Mouse (Mus musculus) left cerebral cortex, postnatal 25 days (tissue): ENCODE measurements around the gene Neurod4. TPM values are rescaled to one million over a fixed set of nuclear protein-coding genes. Genes with fewer than 3 reads are reported as not detected.

Experiments
- DNase-seq, 2 experiments: peaks; one replicate each; pipeline ENCODE4 v3.0.0; 2022; ENCODE audit warnings: low spot score in 2 of 2, mixed read lengths in 1 of 2
- intact Hi-C: fragments of 180-260 bp; cut with DNase I; formaldehyde crosslinking; loops from one replicate; pipeline ENCODE4 v1.15.1; 2025
- total RNA-seq, 2 experiments: library from RNA; stranded (reverse); gene quantifications; 2 replicates each; pipeline ENCODE4 v1.2.3; 2021

Neurod4 gene
- total RNA-seq, 2 experiments from 2014 or later: 0.23 to 0.25 TPM

DNA sequence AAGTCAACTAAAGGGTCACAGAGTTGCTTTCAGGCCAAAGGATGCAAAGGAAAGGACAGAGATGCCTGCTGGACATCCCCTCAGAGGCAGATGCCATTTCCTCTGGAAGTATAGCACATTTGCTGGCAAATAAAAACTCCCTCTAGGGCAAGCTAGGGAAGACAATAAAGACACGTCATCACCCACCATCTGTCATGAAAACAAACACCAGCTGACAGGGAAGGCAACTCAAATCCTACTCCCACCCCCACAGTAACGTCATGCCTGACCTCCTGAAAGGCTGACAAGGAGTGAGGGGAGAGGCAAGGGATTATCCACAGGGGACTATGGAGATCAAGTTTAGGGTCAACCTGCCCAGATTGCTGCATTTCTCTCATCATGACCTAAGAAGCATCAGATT, 35.8 kb downstream of the Neurod4 start:
- peak in 1 of 2 experiments; percentile 12 for DNase-seq
- intact Hi-C loops: no loop called here

DNA sequence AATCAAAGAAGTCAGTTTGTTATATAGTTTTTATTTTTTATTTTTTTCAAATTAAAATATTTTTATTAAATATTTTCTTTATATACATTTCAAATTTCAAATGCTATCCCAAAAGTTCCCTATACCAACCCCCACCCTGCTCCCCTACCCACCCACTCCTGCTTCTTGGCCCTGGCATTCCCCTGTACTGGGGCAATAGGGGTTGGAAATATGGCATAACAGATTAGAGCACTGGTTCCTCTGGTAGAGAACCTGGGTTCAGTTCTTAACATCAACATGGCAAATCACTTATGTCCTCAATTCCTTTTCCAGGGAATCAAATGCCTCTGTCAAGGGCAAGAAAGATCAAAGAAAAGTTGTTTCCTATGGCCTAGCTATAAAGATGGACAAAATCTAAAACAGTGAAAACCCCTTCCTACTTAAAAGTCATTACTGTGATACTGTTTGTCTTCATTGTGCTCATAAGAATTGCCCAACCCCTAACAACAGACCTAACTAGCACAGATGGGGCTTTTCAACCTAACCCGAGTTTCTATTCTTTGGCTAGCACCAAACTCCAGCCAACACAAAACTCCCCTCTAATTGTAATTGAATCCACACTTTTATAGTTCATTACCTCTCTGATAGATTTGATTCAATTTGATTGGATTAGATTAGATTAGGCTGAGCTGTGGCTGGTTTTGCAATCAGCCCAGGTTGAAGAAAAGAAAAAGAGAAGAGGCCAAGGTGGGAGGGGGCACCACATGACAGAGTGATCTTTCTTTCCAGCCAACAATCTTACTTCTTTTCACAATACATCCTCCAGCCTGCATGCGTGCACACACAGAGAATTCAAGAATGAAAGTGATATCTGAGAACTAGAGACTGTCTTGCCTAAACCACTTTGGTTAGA, 41.5 kb downstream of the Neurod4 start:
- intact Hi-C loops: no loop called here
- no peak for DNase-seq

DNA sequence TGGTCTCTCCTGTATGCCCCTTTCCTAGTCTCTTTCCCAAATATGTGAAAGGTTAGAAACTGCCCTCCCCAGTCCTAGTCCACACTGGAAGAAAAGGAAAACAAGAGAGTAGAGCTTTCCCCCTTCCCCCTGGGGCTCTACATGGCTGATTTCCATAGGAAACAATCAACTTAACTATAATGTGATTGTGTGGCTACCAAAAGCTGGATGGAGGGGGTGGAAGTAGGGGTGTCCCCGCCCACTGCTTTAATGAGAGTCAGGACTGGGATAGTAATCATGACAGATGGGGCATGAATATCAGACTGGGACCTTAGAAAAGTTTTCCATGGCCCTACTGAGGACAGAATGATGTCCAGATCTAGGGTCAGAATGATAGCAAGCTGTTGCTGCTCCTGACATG, 45.5 kb downstream of the Neurod4 start:
- no peak for DNase-seq
- intact Hi-C loops: no loop called here

DNA sequence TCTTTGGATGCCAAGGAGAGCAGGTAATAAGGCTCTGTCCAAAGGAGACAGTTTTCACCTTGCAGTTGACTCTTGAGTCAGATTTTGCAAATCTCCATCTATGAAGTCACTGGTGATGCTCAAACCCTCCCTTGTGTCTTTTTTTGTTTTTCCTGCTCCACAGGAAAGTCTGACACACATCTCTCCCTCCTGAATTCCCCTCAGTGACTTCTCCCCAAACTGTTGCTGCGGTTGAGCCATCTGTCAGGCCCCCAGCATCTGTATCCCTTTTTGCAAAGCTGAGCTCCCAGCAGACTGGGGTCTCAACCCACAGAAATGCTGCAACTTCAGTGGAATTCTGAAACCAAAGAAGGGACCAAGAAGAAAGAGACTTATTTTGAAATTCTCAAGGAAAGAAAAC, 47.9 kb downstream of the Neurod4 start:
- intact Hi-C loops: no loop called here
- no peak for DNase-seq

DNA sequence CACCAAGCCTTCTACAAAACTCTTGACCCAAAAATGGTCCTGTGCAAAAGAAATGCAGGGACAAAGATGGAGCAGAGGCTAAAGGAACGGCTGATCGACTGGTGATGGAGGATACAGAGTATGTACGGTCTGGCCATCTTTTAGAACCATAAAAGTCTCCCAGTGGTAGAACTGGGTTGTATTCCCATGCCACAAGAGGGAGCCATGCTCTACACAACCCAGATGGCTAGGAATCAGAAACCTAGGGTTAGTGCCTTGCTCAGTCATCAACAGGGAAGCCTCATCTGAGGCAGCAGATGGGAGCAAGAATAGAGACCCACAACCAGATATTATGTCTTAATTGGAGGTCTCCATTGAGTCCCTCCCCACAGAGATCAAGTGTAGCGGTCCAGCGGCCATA, 50.5 kb downstream of the Neurod4 start:
- intact Hi-C loops: no loop called here

DNA sequence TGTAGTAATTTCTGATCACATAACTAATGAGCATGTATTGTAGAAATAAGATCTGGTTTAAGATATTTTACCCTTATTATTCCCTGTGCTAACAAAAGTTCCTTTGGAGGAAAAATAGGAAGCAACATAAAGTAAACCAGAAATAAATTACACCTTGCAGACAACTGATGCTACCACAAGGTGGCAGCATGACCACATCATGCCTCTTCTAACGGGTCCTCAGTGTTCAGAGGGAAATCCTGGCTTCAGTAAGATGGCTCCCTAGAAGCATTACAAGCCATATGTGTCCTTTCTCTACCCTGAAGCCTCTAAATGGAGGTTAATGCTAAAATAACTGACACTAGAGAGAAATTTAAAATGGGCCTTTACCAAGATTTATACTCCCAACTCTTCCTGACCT, 51.8 kb downstream of the Neurod4 start:
- intact Hi-C loops: loop anchor here (1.0 kb wide), 1 partner anchor 70 kb away; no protein-coding TSS in a partner anchor
- peak; percentile 50 to 71 for DNase-seq

More for the DNA sequence above, 50.5 kb downstream of the Neurod4 start:
- no peak for DNase-seq

DNA sequence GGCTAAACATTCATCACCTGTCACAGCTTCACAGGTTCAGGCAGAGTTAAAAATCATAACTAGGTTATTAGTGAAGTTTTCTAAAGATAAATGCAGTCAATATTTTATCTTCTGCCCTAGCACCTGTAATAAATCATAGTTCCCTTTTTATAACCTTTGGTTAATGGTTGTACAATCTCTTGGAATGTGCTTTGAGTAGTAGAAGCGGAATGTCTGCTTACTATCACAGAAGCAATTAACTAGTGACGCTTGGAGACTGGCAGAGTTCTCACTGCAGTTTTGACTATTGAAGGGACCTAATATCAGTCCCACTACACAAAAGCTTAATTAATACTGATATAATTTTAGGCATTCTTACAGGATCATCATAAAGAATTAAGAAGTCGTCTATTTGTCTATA, 55.0 kb downstream of the Neurod4 start:
- DNase-seq: no peak
- intact Hi-C loops: no loop called here

Other genes with a start within 250 kb of the Neurod4 start
- gene Olfr821, start 249.9 kb downstream of the Neurod4 start, total RNA-seq: not detected
- not detected for gene Olfr822, start 209.0 kb downstream of the Neurod4 start, total RNA-seq
- gene Olfr823, start 164.9 kb downstream of the Neurod4 start, total RNA-seq: not detected
- not detected for gene Olfr824, start 150.2 kb downstream of the Neurod4 start, total RNA-seq
- gene Olfr825, start 113.5 kb downstream of the Neurod4 start, total RNA-seq: not detected
- not detected for gene Olfr826, start 96.1 kb downstream of the Neurod4 start, total RNA-seq
- gene Olfr827, start 65.8 kb downstream of the Neurod4 start, total RNA-seq: not detected
- 1 to 10 TPM; 2.2 to 2.4 TPM for gene Tespa1, start 42.6 kb upstream of the Neurod4 start, total RNA-seq
- under 1 TPM; 0.46 to 0.48 TPM for gene Vmn2r84, start 114.1 kb upstream of the Neurod4 start, total RNA-seq
- 1 to 10 TPM in 1 of 2 experiments, under 1 TPM in 1; 0.87 to 1.4 TPM for gene Vmn2r85, start 149.5 kb upstream of the Neurod4 start, total RNA-seq
- gene Vmn2r86, start 175.8 kb upstream of the Neurod4 start, total RNA-seq: under 1 TPM; 0.25 to 0.60 TPM
- gene Vmn2r87, start 217.2 kb upstream of the Neurod4 start, total RNA-seq: 1 to 10 TPM; 1.2 to 1.8 TPM